In genomic region chr17:88614733-88615132, GRCm38 (mm10) we compare ENCODE assay signal across 28 mouse cellular contexts. TPM values are rescaled to one million over a fixed set of nuclear protein-coding genes. Genes with fewer than 3 reads are reported as not detected.
DNase-seq lines count a peak whose midpoint lies in the region; ATAC-seq and TF ChIP-seq lines count a peak whose summit lies in the region.
"Had no signal": no experiment of that assay in that cellular context is flagged by ENCODE, and none has a peak within 500 bp of the region (broad histone marks: within the 10 kb centered on the region; RNA-seq: fewer than 3 reads in every experiment).

No protein-coding gene starts in this region.

- TF ChIP-seq POLR2A in small intestine, adult 2 months (IDR thresholded peaks at IDR 0.05; ENCODE audit: low read depth, low read length), result no peak

- H3K27ac ChIP-seq in heart, embryonic 16.5 days (ENCODE audit: low read length), result peak overlapping the region; percentile 31; the same call in 1 of the 2 replicates
- H3K27ac ChIP-seq in heart, embryonic 10.5 days, result no peak overlapping the region
- H3K27ac ChIP-seq in lung, embryonic 16.5 days (ENCODE audit: low read length), result peak overlapping the region; percentile 79; the same call in 1 of the 2 replicates
- H3K27ac ChIP-seq in small intestine, adult 2 months (ENCODE audit: insufficient read depth, low read depth, low read length), result peak overlapping the region; percentile 55
- no peak overlapping the region for H3K27ac ChIP-seq in midbrain, embryonic 14.5 days (replicated peaks; ENCODE audit: low read depth, low read length)
- H3K27ac ChIP-seq in midbrain, embryonic 11.5 days (ENCODE audit: low read depth, low read length), result no peak overlapping the region
- H3K27ac ChIP-seq: heart, adult 2 months; hindbrain, embryonic 12.5 days; hindbrain, postnatal 0 days; kidney, embryonic 15.5 days; liver, embryonic 12.5 days; macrophage; midbrain, embryonic 15.5 days; neural tube, embryonic 15.5 days had no signal

- WGBS in heart, embryonic 16.5 days, result 89% methylated on average over 1 of the region's 1 CpGs
- WGBS in heart, embryonic 10.5 days, result 86% methylated on average over 1 of the region's 1 CpGs
- WGBS in lung, embryonic 16.5 days, result 90% methylated on average over 1 of the region's 1 CpGs
- WGBS in small intestine, adult 2 months, result 70% methylated on average over 1 of the region's 1 CpGs
- 95% methylated on average over 1 of the region's 1 CpGs for WGBS in midbrain, embryonic 14.5 days
- WGBS in midbrain, embryonic 11.5 days, result 97% methylated on average over 1 of the region's 1 CpGs

- no peaks in the 10 kb centered on the region for H3K27me3 ChIP-seq in heart, embryonic 16.5 days (ENCODE audit: control insufficient read depth, insufficient read depth, low read length)
- no peaks in the 10 kb centered on the region for H3K27me3 ChIP-seq in heart, embryonic 10.5 days (ENCODE audit: insufficient read depth, poor library complexity, severe bottlenecking)
- no peaks in the 10 kb centered on the region for H3K27me3 ChIP-seq in lung, embryonic 16.5 days (ENCODE audit: control insufficient read depth, insufficient read depth, low read depth, low read length)
- H3K27me3 ChIP-seq in small intestine, adult 2 months (ENCODE audit: control insufficient read depth, insufficient read depth, low read length), result no peaks in the 10 kb centered on the region
- H3K27me3 ChIP-seq in midbrain, embryonic 14.5 days (ENCODE audit: control insufficient read depth, insufficient read depth, low read length), result no peaks in the 10 kb centered on the region
- H3K27me3 ChIP-seq in midbrain, embryonic 11.5 days (ENCODE audit: control insufficient read depth, insufficient read depth, low read length), result no peaks in the 10 kb centered on the region
- H3K27me3 ChIP-seq: hindbrain, embryonic 12.5 days; kidney, embryonic 15.5 days; liver, embryonic 12.5 days; midbrain, embryonic 15.5 days; neural tube, embryonic 15.5 days had no signal

- H3K9ac ChIP-seq in heart, embryonic 16.5 days (ENCODE audit: low read length), result no peak overlapping the region
- no peak overlapping the region for H3K9ac ChIP-seq in lung, embryonic 16.5 days (ENCODE audit: low read length)
- H3K9ac ChIP-seq in midbrain, embryonic 14.5 days (replicated peaks; ENCODE audit: low read length), result no peak overlapping the region
- no peak overlapping the region for H3K9ac ChIP-seq in midbrain, embryonic 11.5 days (ENCODE audit: low read length)
- H3K9ac ChIP-seq: hindbrain, embryonic 12.5 days; kidney, embryonic 15.5 days; liver, embryonic 12.5 days; midbrain, embryonic 15.5 days; neural tube, embryonic 15.5 days had no signal

- H3K9me3 ChIP-seq in heart, embryonic 16.5 days (replicated peaks; ENCODE audit: control insufficient read depth, low read length), result no peaks in the 10 kb centered on the region
- H3K9me3 ChIP-seq in heart, embryonic 10.5 days, result no peaks in the 10 kb centered on the region
- no peaks in the 10 kb centered on the region for H3K9me3 ChIP-seq in lung, embryonic 16.5 days (ENCODE audit: control insufficient read depth, low read length)
- H3K9me3 ChIP-seq in midbrain, embryonic 14.5 days (ENCODE audit: control insufficient read depth, low read length), result no peaks in the 10 kb centered on the region
- H3K9me3 ChIP-seq in midbrain, embryonic 11.5 days (ENCODE audit: control insufficient read depth, low read length), result no peaks in the 10 kb centered on the region
- H3K9me3 ChIP-seq: hindbrain, embryonic 12.5 days; kidney, embryonic 15.5 days; liver, embryonic 12.5 days; midbrain, embryonic 15.5 days; neural tube, embryonic 15.5 days had no signal

- H3K4me3 ChIP-seq in heart, embryonic 16.5 days (ENCODE audit: low read length), result no peak overlapping the region
- no peak overlapping the region for H3K4me3 ChIP-seq in heart, embryonic 10.5 days
- no peak overlapping the region for H3K4me3 ChIP-seq in lung, embryonic 16.5 days (ENCODE audit: low read length)
- no peak overlapping the region for H3K4me3 ChIP-seq in small intestine, adult 2 months (ENCODE audit: low read depth, low read length)
- no peak overlapping the region for H3K4me3 ChIP-seq in midbrain, embryonic 14.5 days (replicated peaks; ENCODE audit: low read depth, low read length)
- H3K4me3 ChIP-seq in midbrain, embryonic 11.5 days (ENCODE audit: low read depth, low read length), result no peak overlapping the region
- H3K4me3 ChIP-seq: heart, adult 2 months; hindbrain, embryonic 12.5 days; kidney, embryonic 15.5 days; liver, embryonic 12.5 days; midbrain, embryonic 15.5 days; neural tube, embryonic 15.5 days had no signal

- no peak overlapping the region for H3K4me2 ChIP-seq in heart, embryonic 16.5 days (ENCODE audit: low read depth, low read length)
- no peak overlapping the region for H3K4me2 ChIP-seq in lung, embryonic 16.5 days (ENCODE audit: low read depth, low read length)
- H3K4me2 ChIP-seq in midbrain, embryonic 14.5 days (ENCODE audit: low read length), result no peak overlapping the region
- H3K4me2 ChIP-seq in midbrain, embryonic 11.5 days, result no peak overlapping the region
- H3K4me2 ChIP-seq: hindbrain, embryonic 12.5 days; kidney, embryonic 15.5 days; liver, embryonic 12.5 days; midbrain, embryonic 15.5 days; neural tube, embryonic 15.5 days had no signal

- H3K4me1 ChIP-seq in heart, embryonic 16.5 days (ENCODE audit: control insufficient read depth, insufficient read depth, low read length), result peaks cover 14% of the 10 kb centered on the region
- peaks cover 7% of the 10 kb centered on the region; the same call in 1 of the 2 replicates for H3K4me1 ChIP-seq in heart, embryonic 10.5 days
- H3K4me1 ChIP-seq in lung, embryonic 16.5 days (replicated peaks; ENCODE audit: control insufficient read depth, insufficient read depth, low read length), result peaks cover 21% of the 10 kb centered on the region
- H3K4me1 ChIP-seq in small intestine, adult 2 months (ENCODE audit: control insufficient read depth, insufficient read depth, insufficient read length, low read length), result peaks cover 18% of the 10 kb centered on the region
- H3K4me1 ChIP-seq in midbrain, embryonic 14.5 days (ENCODE audit: control insufficient read depth, insufficient read depth, low read length), result no peaks in the 10 kb centered on the region
- no peaks in the 10 kb centered on the region for H3K4me1 ChIP-seq in midbrain, embryonic 11.5 days (ENCODE audit: control insufficient read depth, insufficient read depth, low read length)
- H3K4me1 ChIP-seq: hindbrain, embryonic 12.5 days; kidney, embryonic 15.5 days; midbrain, embryonic 15.5 days; neural tube, embryonic 15.5 days had no signal

- H3K36me3 ChIP-seq in heart, embryonic 16.5 days (ENCODE audit: control insufficient read depth, insufficient read depth), result no peaks in the 10 kb centered on the region
- no peaks in the 10 kb centered on the region; the same call in 1 of the 2 replicates for H3K36me3 ChIP-seq in heart, embryonic 10.5 days
- 0 out of 2 replicates have a peak, but pooled peaks cover under 1% of the 10 kb centered on the region for H3K36me3 ChIP-seq in lung, embryonic 16.5 days (ENCODE audit: control insufficient read depth, insufficient read depth, low read length)
- H3K36me3 ChIP-seq in small intestine, adult 2 months (ENCODE audit: control insufficient read depth, insufficient read depth, low read length), result no peaks in the 10 kb centered on the region; the same call in 1 of the 2 replicates
- H3K36me3 ChIP-seq in midbrain, embryonic 14.5 days (ENCODE audit: control insufficient read depth, insufficient read depth, low read length), result no peaks in the 10 kb centered on the region
- H3K36me3 ChIP-seq in midbrain, embryonic 11.5 days (ENCODE audit: control insufficient read depth, insufficient read depth, low read length), result no peaks in the 10 kb centered on the region
- H3K36me3 ChIP-seq: hindbrain, embryonic 12.5 days; kidney, embryonic 15.5 days; liver, embryonic 12.5 days; midbrain, embryonic 15.5 days; neural tube, embryonic 15.5 days had no signal

- no peak for DNase-seq in heart, embryonic 10.5 days (ENCODE audit: low spot score)
- no peak for DNase-seq in lung, postnatal 25 days (ENCODE audit: low spot score)
- DNase-seq in midbrain, embryonic 14.5 days, result no peak
- no peak for DNase-seq in midbrain, embryonic 11.5 days (ENCODE audit: low spot score, missing footprints)
- DNase-seq: cerebellum, adult 11 months; cerebellum, adult 9-10 months; cerebellum, postnatal 36 days; gastrocnemius, postnatal 14 days; kidney, adult 11 months; kidney, postnatal 25 days; lung, adult 2 months; right cerebral cortex, postnatal 25 days; thymus, adult 18-20 months; thymus, postnatal 25 days had no signal

- no peak for TF ChIP-seq CTCF in small intestine, adult 2 months (IDR thresholded peaks at IDR 0.05; ENCODE audit: extremely low read depth, insufficient read length, insufficient replicate concordance, low read depth, low read length)

- no peak for ATAC-seq in heart, embryonic 16.5 days (replicated peaks; ENCODE audit: extremely low read depth, insufficient read depth, low FRiP score)
- no peak for ATAC-seq in lung, embryonic 16.5 days (ENCODE audit: low read depth)
- no peak for ATAC-seq in midbrain, embryonic 14.5 days (ENCODE audit: low FRiP score, low TSS enrichment)
- ATAC-seq in midbrain, embryonic 11.5 days (ENCODE audit: low FRiP score), result no peak
- ATAC-seq: forebrain, embryonic 14.5 days; hindbrain, postnatal 0 days; liver, embryonic 12.5 days; midbrain, embryonic 15.5 days had no signal

RNA-seq across cellular contexts. Expression of gene Ston1, which starts 17.2 kb away (rescaled TPM):
- 4.7 and 5.0 TPM in 2 replicates for polyA plus RNA-seq in heart, embryonic 16.5 days (2015; fragmentation: Nextera tagmentation; extraction: Ambion mirVana)
- 3.6 and 4.5 TPM in 2 replicates for polyA plus RNA-seq in heart, embryonic 10.5 days (2016; fragmentation: Nextera tagmentation; extraction: Ambion mirVana)
- polyA plus RNA-seq in lung, embryonic 16.5 days (2015; fragmentation: Nextera tagmentation; extraction: Ambion mirVana), result 7.0 and 8.0 TPM in 2 replicates
- polyA plus RNA-seq in small intestine, adult 2 months (2012; rRNA removed), result 2.3 and 5.4 TPM in 2 replicates
- polyA plus RNA-seq in midbrain, embryonic 14.5 days (2014; fragmentation: Nextera tagmentation; extraction: Ambion mirVana), result 1.3 and 1.4 TPM in 2 replicates
- polyA plus RNA-seq in midbrain, embryonic 11.5 days (2014; fragmentation: Nextera tagmentation; extraction: Ambion mirVana), result 2.7 and 2.9 TPM in 2 replicates

RNA-seq across cellular contexts. Expression of gene Gtf2a1l, which starts 53.7 kb away (rescaled TPM):
- 0.20 and 0.25 TPM in 2 replicates for polyA plus RNA-seq in heart, embryonic 16.5 days (2015; fragmentation: Nextera tagmentation; extraction: Ambion mirVana)
- 0.26 TPM in 1 of 2 replicates, not detected in the other for polyA plus RNA-seq in heart, embryonic 10.5 days (2016; fragmentation: Nextera tagmentation; extraction: Ambion mirVana)
- polyA plus RNA-seq in lung, embryonic 16.5 days (2015; fragmentation: Nextera tagmentation; extraction: Ambion mirVana), result 0.28 and 0.49 TPM in 2 replicates
- polyA plus RNA-seq in small intestine, adult 2 months (2012; rRNA removed), result not detected in 2 replicates
- polyA plus RNA-seq in midbrain, embryonic 14.5 days (2014; fragmentation: Nextera tagmentation; extraction: Ambion mirVana), result 0.22 TPM in 1 of 2 replicates, not detected in the other
- polyA plus RNA-seq in midbrain, embryonic 11.5 days (2014; fragmentation: Nextera tagmentation; extraction: Ambion mirVana), result 0.33 TPM in 1 of 2 replicates, not detected in the other
- polyA plus RNA-seq: embryonic facial prominence, embryonic 11.5 days; forebrain, embryonic 14.5 days; heart, embryonic 14.5 days; kidney, embryonic 15.5 days; liver, embryonic 12.5 days; lung, adult 2 months; macrophage had no signal

Comparison
In these comparisons a context has a peak if more than half of its experiments do, and no peak if none do; other contexts are left out.
1. H3K27ac ChIP-seq: peak in heart, embryonic 16.5 days (single experiment), lung, embryonic 16.5 days (single experiment) and small intestine, adult 2 months (single experiment); none in heart, embryonic 10.5 days (single experiment), midbrain, embryonic 14.5 days (single experiment) and midbrain, embryonic 11.5 days (single experiment).